Mouse (Mus musculus): Measurements from ENCODE around the gene Mns1. TPM values are rescaled to one million over a fixed set of nuclear protein-coding genes. Genes with fewer than 3 reads are reported as not detected.

Mns1 gene
- 7.4 and 8.1 TPM in 2 replicates for total RNA-seq (2012; rRNA removed)

GRCm38 (mm10) chr9:72437822-72438701, at the start of gene Mns1:
TSS of gene Mns1 (plus strand) at chr9:72438011.
- Histone ChIP-seq H3K4me3 (ENCODE audit: insufficient read depth in 1 of 2, low read depth in 1 of 2, low read length in 2 of 2, poor library complexity in 1 of 2, severe bottlenecking in 1 of 2) (peak within 1 kb of the TSS; percentile 67 to 89), H3K9ac (ENCODE audit: insufficient read depth, low read depth, low read length, poor library complexity, severe bottlenecking) (peak within 1 kb of the TSS; percentile 81), H3K9me3 (ENCODE audit: control insufficient read depth, insufficient read depth, low read depth, low read length) (no peaks in the 10 kb centered on the region), H3K36me3 (ENCODE audit: control insufficient read depth, insufficient read depth, low read length, poor library complexity, severe bottlenecking) (no peaks in the 10 kb centered on the region), H3K27ac (ENCODE audit: insufficient read depth, low read depth, low read length, poor library complexity, severe bottlenecking) (no peak within 1 kb of the TSS), H3K4me1 (ENCODE audit: control insufficient read depth in 2 of 2, insufficient read depth in 2 of 2, low read length in 2 of 2, poor library complexity in 1 of 2) (peaks cover 0 to 4% of the 10 kb centered on the region in 2 experiments; a peak in 1 of 4 replicates)
- peak; percentile 88 for DNase-seq (ENCODE audit: low read depth, low spot score)
- in situ Hi-C loops (cut with MboI; ENCODE audit: low sequenced_read_pairs in 2 of 2, unreplicated experiment in 2 of 2), result no loop called here
- TF ChIP-seq HCFC1 (IDR thresholded peaks at IDR 0.05; ENCODE audit: borderline replicate concordance, insufficient read depth, low read length) (0 out of 2 replicates have a peak, but pooled peaks have one; percentile 29), MAFK (IDR thresholded peaks at IDR 0.05; ENCODE audit: insufficient read depth, low read depth, low read length) (no peak), CHD2 (IDR thresholded peaks at IDR 0.05; ENCODE audit: low read depth, low read length) (0 out of 2 replicates have a peak, but pooled peaks have one; percentile 76), ZNF384 (IDR thresholded peaks at IDR 0.05; ENCODE audit: low read depth, low read length) (no peak)

GRCm38 (mm10) chr9:72388934-72389333, 48.9 kb upstream of the Mns1 start:
- no peaks in the 10 kb centered on the region for H3K36me3 ChIP-seq (ENCODE audit: control insufficient read depth, insufficient read depth, low read length, poor library complexity, severe bottlenecking)
- TF ChIP-seq ZNF384 (IDR thresholded peaks at IDR 0.05; ENCODE audit: low read depth, low read length) (no peak), MAFK (IDR thresholded peaks at IDR 0.05; ENCODE audit: insufficient read depth, low read depth, low read length) (no peak), ZC3H11A (IDR thresholded peaks at IDR 0.05; ENCODE audit: borderline replicate concordance, low read depth, low read length) (no peak), HCFC1 (IDR thresholded peaks at IDR 0.05; ENCODE audit: borderline replicate concordance, insufficient read depth, low read length) (no peak), CHD2 (IDR thresholded peaks at IDR 0.05; ENCODE audit: low read depth, low read length) (no peak)
- no peak for DNase-seq (ENCODE audit: low read depth, low spot score)
- peaks cover 0 to 3% of the 10 kb centered on the region in 2 experiments; a peak in 1 of 4 replicates for H3K4me1 ChIP-seq (ENCODE audit: control insufficient read depth in 2 of 2, insufficient read depth in 2 of 2, low read length in 2 of 2, poor library complexity in 1 of 2)
- in situ Hi-C loops (cut with MboI; ENCODE audit: low sequenced_read_pairs in 2 of 2, unreplicated experiment in 2 of 2), result no loop called here
- no peak overlapping the region for H3K4me3 ChIP-seq (ENCODE audit: insufficient read depth in 1 of 2, low read depth in 1 of 2, low read length in 2 of 2, poor library complexity in 1 of 2, severe bottlenecking in 1 of 2)
- no peak overlapping the region for H3K9ac ChIP-seq (ENCODE audit: insufficient read depth, low read depth, low read length, poor library complexity, severe bottlenecking)
- no peak overlapping the region for H3K27ac ChIP-seq (ENCODE audit: insufficient read depth, low read depth, low read length, poor library complexity, severe bottlenecking)
- no peaks in the 10 kb centered on the region for H3K9me3 ChIP-seq (ENCODE audit: control insufficient read depth, insufficient read depth, low read depth, low read length)

GRCm38 (mm10) chr9:72389431-72390002, 48.3 kb upstream of the Mns1 start:
- no peak overlapping the region for H3K27ac ChIP-seq (ENCODE audit: insufficient read depth, low read depth, low read length, poor library complexity, severe bottlenecking)
- no peak for DNase-seq (ENCODE audit: low read depth, low spot score)
- H3K4me1 ChIP-seq (ENCODE audit: control insufficient read depth in 2 of 2, insufficient read depth in 2 of 2, low read length in 2 of 2, poor library complexity in 1 of 2), result peaks cover 0 to 3% of the 10 kb centered on the region in 2 experiments; a peak in 1 of 4 replicates
- TF ChIP-seq MAFK (IDR thresholded peaks at IDR 0.05; ENCODE audit: insufficient read depth, low read depth, low read length) (no peak), HCFC1 (IDR thresholded peaks at IDR 0.05; ENCODE audit: borderline replicate concordance, insufficient read depth, low read length) (no peak), CHD2 (IDR thresholded peaks at IDR 0.05; ENCODE audit: low read depth, low read length) (no peak), ZC3H11A (IDR thresholded peaks at IDR 0.05; ENCODE audit: borderline replicate concordance, low read depth, low read length) (no peak), ZNF384 (IDR thresholded peaks at IDR 0.05; ENCODE audit: low read depth, low read length) (no peak)
- no peaks in the 10 kb centered on the region for H3K9me3 ChIP-seq (ENCODE audit: control insufficient read depth, insufficient read depth, low read depth, low read length)
- in situ Hi-C loops (cut with MboI; ENCODE audit: low sequenced_read_pairs in 2 of 2, unreplicated experiment in 2 of 2), result no loop called here
- no peak overlapping the region for H3K4me3 ChIP-seq (ENCODE audit: insufficient read depth in 1 of 2, low read depth in 1 of 2, low read length in 2 of 2, poor library complexity in 1 of 2, severe bottlenecking in 1 of 2)
- H3K9ac ChIP-seq (ENCODE audit: insufficient read depth, low read depth, low read length, poor library complexity, severe bottlenecking), result no peak overlapping the region
- H3K36me3 ChIP-seq (ENCODE audit: control insufficient read depth, insufficient read depth, low read length, poor library complexity, severe bottlenecking), result no peaks in the 10 kb centered on the region

DNA sequence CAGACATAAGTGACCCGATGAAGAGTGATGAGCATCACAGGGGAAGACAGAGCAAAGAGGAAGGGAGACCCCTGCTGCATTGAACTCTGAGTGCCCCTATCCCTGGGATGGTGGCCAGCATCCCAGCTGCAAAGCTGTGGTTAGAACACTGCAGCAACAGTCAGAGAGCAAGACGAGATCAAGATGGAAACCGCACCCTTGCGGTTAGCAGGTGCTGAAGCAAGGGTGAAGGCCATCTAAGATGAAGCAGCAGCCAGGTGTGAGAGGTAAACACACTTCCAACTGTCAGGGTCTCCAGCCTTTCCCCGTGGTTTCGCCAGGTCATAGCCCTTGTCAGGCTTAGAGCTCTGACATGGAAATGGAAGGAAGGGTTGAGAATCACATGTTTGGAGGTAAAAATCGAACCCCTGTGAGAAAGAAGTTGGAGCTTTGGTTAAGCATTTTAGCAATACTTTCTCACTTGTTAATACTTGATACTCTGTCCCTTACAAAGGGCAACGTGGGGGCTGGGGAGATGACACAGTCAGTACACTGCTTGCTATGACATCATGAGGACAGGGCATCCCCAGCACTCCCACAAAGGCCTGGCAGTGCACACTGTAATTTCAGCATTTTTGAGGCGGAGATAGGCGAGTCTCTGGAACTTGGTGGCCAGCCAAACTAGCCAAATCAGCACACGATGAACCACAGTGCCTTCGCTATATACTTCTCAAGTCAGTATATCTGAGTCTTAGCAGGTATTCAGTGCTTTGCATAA, 47.3 kb upstream of the Mns1 start:
- H3K9me3 ChIP-seq (ENCODE audit: control insufficient read depth, insufficient read depth, low read depth, low read length), result no peaks in the 10 kb centered on the region
- H3K4me3 ChIP-seq (ENCODE audit: insufficient read depth in 1 of 2, low read depth in 1 of 2, low read length in 2 of 2, poor library complexity in 1 of 2, severe bottlenecking in 1 of 2), result no peak overlapping the region
- peaks cover 0 to 3% of the 10 kb centered on the region in 2 experiments; a peak in 1 of 4 replicates for H3K4me1 ChIP-seq (ENCODE audit: control insufficient read depth in 2 of 2, insufficient read depth in 2 of 2, low read length in 2 of 2, poor library complexity in 1 of 2)
- H3K27ac ChIP-seq (ENCODE audit: insufficient read depth, low read depth, low read length, poor library complexity, severe bottlenecking), result no peak overlapping the region
- no peak for TF ChIP-seq ZNF384 (IDR thresholded peaks at IDR 0.05; ENCODE audit: low read depth, low read length)
- no peak for DNase-seq (ENCODE audit: low read depth, low spot score)
- no peaks in the 10 kb centered on the region for H3K36me3 ChIP-seq (ENCODE audit: control insufficient read depth, insufficient read depth, low read length, poor library complexity, severe bottlenecking)
- in situ Hi-C loops (cut with MboI; ENCODE audit: low sequenced_read_pairs in 2 of 2, unreplicated experiment in 2 of 2), result no loop called here
- no peak overlapping the region for H3K9ac ChIP-seq (ENCODE audit: insufficient read depth, low read depth, low read length, poor library complexity, severe bottlenecking)

Measured in ES-E14 (cell line).